Mouse (Mus musculus) ES-Bruce4 (cell line): ENCODE data around the gene Efhb. TPM values are rescaled to one million over a fixed set of nuclear protein-coding genes. Genes with fewer than 3 reads are reported as not detected.

Experiments
- H3K27ac ChIP-seq: 2 replicates; pipeline ENCODE4 v1.5.1; 2012; ENCODE audit warnings: low read length, inconsistent platforms; ENCODE audit not compliant: insufficient read depth
- H3K27me3 ChIP-seq: 2 replicates; pipeline ENCODE4 v1.6.1; 2012; ENCODE audit warnings: mild to moderate bottlenecking, low read length, inconsistent platforms; ENCODE audit not compliant: control insufficient read depth, poor library complexity, insufficient read depth, severe bottlenecking
- H3K36me3 ChIP-seq: 2 replicates; pipeline ENCODE4 v1.6.1; 2012; ENCODE audit warnings: inconsistent platforms, mild to moderate bottlenecking, low read length, moderate library complexity; ENCODE audit not compliant: control insufficient read depth, poor library complexity, insufficient read depth, severe bottlenecking
- H3K4me1 ChIP-seq: one replicate; pipeline ENCODE4 v1.8.1; 2011; ENCODE audit warnings: low read length; ENCODE audit not compliant: control insufficient read depth, insufficient read depth
- H3K4me3 ChIP-seq: 2 replicates; pipeline ENCODE4 v1.5.1; 2011; ENCODE audit warnings: low read depth, mild to moderate bottlenecking, low read length
- H3K9ac ChIP-seq: 2 replicates; pipeline ENCODE4 v1.6.1; 2012; ENCODE audit warnings: low read depth, mild to moderate bottlenecking, inconsistent platforms; ENCODE audit not compliant: poor library complexity, severe bottlenecking
- H3K9me3 ChIP-seq: replicated peaks from 2 replicates; pipeline ENCODE4 v1.6.1; 2012; ENCODE audit warnings: mild to moderate bottlenecking, low read length, inconsistent platforms; ENCODE audit not compliant: control insufficient read depth, poor library complexity, insufficient read depth, severe bottlenecking
- CTCF ChIP-seq: IDR thresholded peaks from one replicate; pipeline ENCODE4 v1.8.1; 2011; ENCODE audit warnings: low read depth, low read length
- EP300 ChIP-seq: IDR thresholded peaks from 2 replicates; pipeline ENCODE4 v1.6.1; 2011; ENCODE audit warnings: low read depth, low read length; ENCODE audit not compliant: insufficient read depth
- POLR2A ChIP-seq: IDR thresholded peaks from one replicate; pipeline ENCODE4 v1.8.1; 2011; ENCODE audit warnings: low read length; ENCODE audit not compliant: insufficient read depth
- polyA plus RNA-seq: library from polyadenylated mRNA; stranded (reverse); fragments of >200 nt; gene quantifications from 2 replicates; pipeline ENCODE4 v1.2.4, GENCODE M21; 2011; ENCODE audit warnings: low read depth; ENCODE audit not compliant: missing spikeins, insufficient read depth, insufficient read length

Gene Efhb
- polyA plus RNA-seq: 1.7 and 2.1 TPM in 2 replicates

GRCm38 (mm10) chr17:53462603-53463495 is at the start of gene Efhb:
Efhb (minus strand) TSS chr17:53463321.
- Histone ChIP-seq H3K9ac (peak within 1 kb of the TSS; percentile 62), H3K4me1 (peaks cover 5% of the 10 kb centered on the region)

GRCm38 (mm10) chr17:53512311-53512951 is 49.3 kb upstream of the Efhb start:
- Histone ChIP-seq H3K36me3 (peaks cover 6% of the 10 kb centered on the region; the same call in 1 of the 2 replicates), H3K9ac (no peak overlapping the region), H3K9me3 (no peaks in the 10 kb centered on the region), H3K4me1 (no peaks in the 10 kb centered on the region), H3K27ac (no peak overlapping the region), H3K27me3 (no peaks in the 10 kb centered on the region), H3K4me3 (no peak overlapping the region)
- TF ChIP-seq CTCF (no peak), POLR2A (no peak), EP300 (no peak)

More at GRCm38 (mm10) chr17:53462603-53463495, at the start of gene Efhb:
- Histone ChIP-seq H3K27me3 (no peaks in the 10 kb centered on the region), H3K9me3 (peaks cover 6% of the 10 kb centered on the region), H3K36me3 (no peaks in the 10 kb centered on the region), H3K4me3 (peak within 1 kb of the TSS; percentile 38), H3K27ac (no peak within 1 kb of the TSS)
- TF ChIP-seq POLR2A: no peak
- TF ChIP-seq CTCF: no peak
- no peak for TF ChIP-seq EP300

- no peak overlapping the region for H3K27ac ChIP-seq
- H3K4me1 ChIP-seq: no peaks in the 10 kb centered on the region
- TF ChIP-seq CTCF: no peak
- TF ChIP-seq EP300: no peak
- TF ChIP-seq POLR2A: no peak
- H3K9me3 ChIP-seq: no peaks in the 10 kb centered on the region
- H3K4me3 ChIP-seq: no peak overlapping the region
- peaks cover 53% of the 10 kb centered on the region for H3K36me3 ChIP-seq
- H3K27me3 ChIP-seq: no peaks in the 10 kb centered on the region
- no peak overlapping the region for H3K9ac ChIP-seq
Observed at GRCm38 (mm10) chr17:53502966-53503365, 39.8 kb upstream of the Efhb start.

GRCm38 (mm10) chr17:53489007-53489378 is 25.9 kb upstream of the Efhb start:
- no peak overlapping the region for H3K27ac ChIP-seq
- no peaks in the 10 kb centered on the region for H3K9me3 ChIP-seq
- H3K9ac ChIP-seq: no peak overlapping the region
- H3K4me3 ChIP-seq: no peak overlapping the region
- TF ChIP-seq EP300 (no peak), POLR2A (no peak), CTCF (no peak)
- H3K4me1 ChIP-seq: no peaks in the 10 kb centered on the region
- no peaks in the 10 kb centered on the region for H3K27me3 ChIP-seq
- H3K36me3 ChIP-seq: peaks cover 55% of the 10 kb centered on the region

- Histone ChIP-seq H3K4me3 (no peak overlapping the region), H3K27ac (no peak overlapping the region), H3K27me3 (no peaks in the 10 kb centered on the region), H3K4me1 (no peaks in the 10 kb centered on the region), H3K9ac (no peak overlapping the region), H3K9me3 (no peaks in the 10 kb centered on the region), H3K36me3 (peaks cover 54% of the 10 kb centered on the region)
- TF ChIP-seq CTCF (no peak), EP300 (no peak), POLR2A (no peak)
Observed at GRCm38 (mm10) chr17:53488291-53489006, 25.3 kb upstream of the Efhb start.

- Histone ChIP-seq H3K9ac (peak overlapping the region; percentile 95), H3K9me3 (no peaks in the 10 kb centered on the region), H3K36me3 (peaks cover 26% of the 10 kb centered on the region), H3K4me3 (peak overlapping the region; percentile 87), H3K27ac (no peak overlapping the region), H3K4me1 (peaks cover 2% of the 10 kb centered on the region), H3K27me3 (no peaks in the 10 kb centered on the region)
- no peak for TF ChIP-seq CTCF
- no peak for TF ChIP-seq POLR2A
- no peak for TF ChIP-seq EP300
Observed at GRCm38 (mm10) chr17:53480433-53480832, 17.3 kb upstream of the Efhb start.
